Mouse (Mus musculus): ENCODE measurements around the gene Jakmip3. TPM values are rescaled to one million over a fixed set of nuclear protein-coding genes. Genes with fewer than 3 reads are reported as not detected.

The Jakmip3 gene
- total RNA-seq, 2 experiments from 2014 or later: not detected

GRCm38 (mm10) chr7:138942301-138942700, 1.8 kb downstream of the Jakmip3 start:
- no peak for ATAC-seq (replicated peaks; ENCODE audit: low FRiP score, poor library complexity, severe bottlenecking)

GRCm38 (mm10) chr7:138945668-138946067, 5.1 kb downstream of the Jakmip3 start:
- ATAC-seq (replicated peaks; ENCODE audit: low FRiP score, poor library complexity, severe bottlenecking): no peak

GRCm38 (mm10) chr7:138947741-138948140, 7.2 kb downstream of the Jakmip3 start:
- ATAC-seq (replicated peaks; ENCODE audit: low FRiP score, poor library complexity, severe bottlenecking): no peak

- ATAC-seq (replicated peaks; ENCODE audit: low FRiP score, poor library complexity, severe bottlenecking): no peak
Observed at GRCm38 (mm10) chr7:138948309-138948708, 7.8 kb downstream of the Jakmip3 start.

- ATAC-seq (replicated peaks; ENCODE audit: low FRiP score, poor library complexity, severe bottlenecking): no peak
Observed at GRCm38 (mm10) chr7:138955787-138956186, 15.3 kb downstream of the Jakmip3 start.

- no peak for ATAC-seq (replicated peaks; ENCODE audit: low FRiP score, poor library complexity, severe bottlenecking)
Observed at GRCm38 (mm10) chr7:138957106-138957505, 16.6 kb downstream of the Jakmip3 start.

GRCm38 (mm10) chr7:138959747-138960146, 19.2 kb downstream of the Jakmip3 start:
- ATAC-seq (replicated peaks; ENCODE audit: low FRiP score, poor library complexity, severe bottlenecking): no peak

- no peak for ATAC-seq (replicated peaks; ENCODE audit: low FRiP score, poor library complexity, severe bottlenecking)
Observed at GRCm38 (mm10) chr7:138963756-138964155, 23.2 kb downstream of the Jakmip3 start.

GRCm38 (mm10) chr7:138968010-138968620, 27.6 kb downstream of the Jakmip3 start:
- ATAC-seq (replicated peaks; ENCODE audit: low FRiP score, poor library complexity, severe bottlenecking): no peak

- ATAC-seq (replicated peaks; ENCODE audit: low FRiP score, poor library complexity, severe bottlenecking): no peak
Observed at GRCm38 (mm10) chr7:138977510-138977909, 37.0 kb downstream of the Jakmip3 start.

GRCm38 (mm10) chr7:138984576-138984975, 44.0 kb downstream of the Jakmip3 start:
- no peak for ATAC-seq (replicated peaks; ENCODE audit: low FRiP score, poor library complexity, severe bottlenecking)

- ATAC-seq (replicated peaks; ENCODE audit: low FRiP score, poor library complexity, severe bottlenecking): no peak
Observed at GRCm38 (mm10) chr7:138989156-138989555, 48.6 kb downstream of the Jakmip3 start.

GRCm38 (mm10) chr7:139002692-139003091, 62.2 kb downstream of the Jakmip3 start:
- no peak for ATAC-seq (replicated peaks; ENCODE audit: low FRiP score, poor library complexity, severe bottlenecking)

- ATAC-seq (replicated peaks; ENCODE audit: low FRiP score, poor library complexity, severe bottlenecking): no peak
Observed at GRCm38 (mm10) chr7:139003250-139003649, 62.7 kb downstream of the Jakmip3 start.

GRCm38 (mm10) chr7:139009786-139010502, 69.4 kb downstream of the Jakmip3 start:
- ATAC-seq (replicated peaks; ENCODE audit: low FRiP score, poor library complexity, severe bottlenecking): no peak

- ATAC-seq (replicated peaks; ENCODE audit: low FRiP score, poor library complexity, severe bottlenecking): 0 out of 2 replicates have a peak, but pooled peaks have one; percentile 45
Observed at GRCm38 (mm10) chr7:139011027-139011426, 70.5 kb downstream of the Jakmip3 start.

- ATAC-seq (replicated peaks; ENCODE audit: low FRiP score, poor library complexity, severe bottlenecking): no peak
Observed at GRCm38 (mm10) chr7:139011586-139011985, 71.1 kb downstream of the Jakmip3 start.

GRCm38 (mm10) chr7:139012767-139013369, 72.3 kb downstream of the Jakmip3 start:
- ATAC-seq (replicated peaks; ENCODE audit: low FRiP score, poor library complexity, severe bottlenecking): no peak

- ATAC-seq (replicated peaks; ENCODE audit: low FRiP score, poor library complexity, severe bottlenecking): no peak
Observed at GRCm38 (mm10) chr7:139015143-139015542, 74.6 kb downstream of the Jakmip3 start.

- no peak for ATAC-seq (replicated peaks; ENCODE audit: low FRiP score, poor library complexity, severe bottlenecking)
Observed at GRCm38 (mm10) chr7:139016288-139016687, 75.8 kb downstream of the Jakmip3 start.

All from erythroblast, adult 5-6 weeks (primary cell).